Mouse (Mus musculus) gastrocnemius, adult 8-10 months (tissue): ENCODE data around the gene Selenoh. TPM values are rescaled to one million over a fixed set of nuclear protein-coding genes. Genes with fewer than 3 reads are reported as not detected.
A peak's percentile ranks its signal among the peaks of the same experiment; 100 is the strongest.
"Not testable (repeated sequence)": the region's sequence is repeated elsewhere in the genome, so short reads cannot be mapped to it uniquely, and the experiment has no call there.

ENCODE experiments used
- DNase-seq, 2 experiments: peaks; one replicate each; pipeline ENCODE4 v3.0.0; 2022; ENCODE audit warnings: low spot score in 2 of 2
- total RNA-seq, 4 experiments: library from RNA; stranded (reverse); gene quantifications; 2 replicates each; pipeline ENCODE4 v1.2.4; 2022

The Selenoh gene
- total RNA-seq, 4 experiments from 2014 or later: 13.4 to 19.9 (median 16.4) TPM

- not testable (repeated sequence) for DNase-seq
Observed at GRCm38 (mm10) chr2:84671535-84671934, 965 bp upstream of the Selenoh start.

- no peak for DNase-seq
Observed at GRCm38 (mm10) chr2:84669828-84670568, 572 bp downstream of the Selenoh start.

GRCm38 (mm10) chr2:84666081-84666480 lies 4.5 kb downstream of the Selenoh start:
- no peak for DNase-seq

GRCm38 (mm10) chr2:84662866-84663265 lies 7.7 kb downstream of the Selenoh start:
- no peak for DNase-seq

GRCm38 (mm10) chr2:84660253-84660652 lies 10.3 kb downstream of the Selenoh start:
- no peak for DNase-seq

- DNase-seq: no peak
Observed at GRCm38 (mm10) chr2:84658806-84659205, 11.8 kb downstream of the Selenoh start, which contains the start of gene Btbd18. Btbd18 (plus strand) TSS chr2:84659079.

- no peak for DNase-seq
Observed at GRCm38 (mm10) chr2:84655864-84656263, 14.7 kb downstream of the Selenoh start.

GRCm38 (mm10) chr2:84653354-84653753 lies 17.2 kb downstream of the Selenoh start:
- no peak for DNase-seq

GRCm38 (mm10) chr2:84650464-84651195 lies 19.9 kb downstream of the Selenoh start, which contains the start of gene Ctnnd1:
Ctnnd1 (minus strand) TSS chr2:84650765.
- DNase-seq: peak; percentile 74 to 86

- no peak for DNase-seq
Observed at GRCm38 (mm10) chr2:84649674-84650073, 20.9 kb downstream of the Selenoh start.

GRCm38 (mm10) chr2:84648369-84648768 lies 22.2 kb downstream of the Selenoh start:
- DNase-seq: no peak

GRCm38 (mm10) chr2:84647051-84647568 lies 23.5 kb downstream of the Selenoh start:
- DNase-seq: no peak

- DNase-seq: no peak
Observed at GRCm38 (mm10) chr2:84646138-84646537, 24.4 kb downstream of the Selenoh start.

GRCm38 (mm10) chr2:84640833-84641232 lies 29.7 kb downstream of the Selenoh start:
- no peak for DNase-seq

- no peak for DNase-seq
Observed at GRCm38 (mm10) chr2:84638428-84639220, 31.9 kb downstream of the Selenoh start.

- no peak for DNase-seq
Observed at GRCm38 (mm10) chr2:84637452-84638165, 33.0 kb downstream of the Selenoh start.

- DNase-seq: no peak
Observed at GRCm38 (mm10) chr2:84636231-84636741, 34.3 kb downstream of the Selenoh start.

GRCm38 (mm10) chr2:84635611-84636010 lies 35.0 kb downstream of the Selenoh start:
- DNase-seq: peak; percentile 67 to 81

- DNase-seq: no peak
Observed at GRCm38 (mm10) chr2:84634934-84635482, 35.6 kb downstream of the Selenoh start.

- DNase-seq: no peak
Observed at GRCm38 (mm10) chr2:84634006-84634405, 36.6 kb downstream of the Selenoh start.
